Mouse (Mus musculus) liver, adult (tissue): Measurements from ENCODE around the gene Samhd1.

ENCODE experiments used
- GATA4 ChIP-seq: IDR thresholded peaks from 2 replicates; pipeline ENCODE4 v1.6.1; 2014; ENCODE audit warnings: mild to moderate bottlenecking, low read length; ENCODE audit not compliant: insufficient replicate concordance

The Samhd1 gene

DNA sequence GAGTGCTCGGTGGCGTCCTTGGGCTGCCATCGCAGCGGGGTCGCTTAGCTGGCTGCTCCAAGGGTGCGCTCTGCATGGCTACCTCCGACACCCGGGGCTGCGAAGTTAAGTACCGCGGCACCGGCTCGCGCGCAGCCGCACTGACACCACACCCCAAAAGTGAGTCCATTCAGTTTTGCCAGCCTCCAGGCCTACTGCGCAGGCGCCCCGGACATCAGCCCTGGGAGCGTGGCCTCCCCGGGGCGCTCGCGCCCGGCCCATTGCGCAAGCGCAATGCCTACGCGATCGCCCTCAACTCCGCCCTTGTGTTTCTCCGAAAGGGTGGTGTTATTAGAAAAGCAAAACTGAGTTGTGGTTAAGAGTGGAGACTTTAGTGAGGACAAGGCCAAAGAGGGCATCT is at the start of gene Samhd1:
Samhd1 (minus strand) TSS at position 252 of the 400 bp plus-strand sequence.
- TF ChIP-seq GATA4, result no peak

DNA sequence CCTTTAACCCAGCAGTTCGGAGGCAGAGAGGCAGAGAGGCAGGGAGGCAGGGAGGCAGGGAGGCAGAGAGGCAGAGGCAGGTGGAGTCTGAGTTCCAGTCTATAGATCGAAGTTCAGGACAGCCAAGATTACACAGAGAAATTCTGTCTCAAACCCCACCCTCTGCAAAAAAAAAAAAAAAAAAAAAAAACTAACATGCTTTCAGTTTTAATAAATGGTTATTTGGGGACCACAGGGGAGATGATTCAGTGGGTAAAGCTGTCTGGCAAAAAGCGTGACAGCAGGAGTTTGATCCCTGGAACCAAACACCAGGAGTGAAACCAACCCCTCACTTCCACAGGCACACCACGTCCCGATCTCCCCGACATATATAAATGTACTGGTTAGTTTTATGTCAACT is 43.1 kb upstream of the Samhd1 start:
- TF ChIP-seq GATA4, result no peak

- no peak for TF ChIP-seq GATA4
Observed at GRCm38 (mm10) chr2:157176248-157176647, 41.2 kb upstream of the Samhd1 start.

DNA sequence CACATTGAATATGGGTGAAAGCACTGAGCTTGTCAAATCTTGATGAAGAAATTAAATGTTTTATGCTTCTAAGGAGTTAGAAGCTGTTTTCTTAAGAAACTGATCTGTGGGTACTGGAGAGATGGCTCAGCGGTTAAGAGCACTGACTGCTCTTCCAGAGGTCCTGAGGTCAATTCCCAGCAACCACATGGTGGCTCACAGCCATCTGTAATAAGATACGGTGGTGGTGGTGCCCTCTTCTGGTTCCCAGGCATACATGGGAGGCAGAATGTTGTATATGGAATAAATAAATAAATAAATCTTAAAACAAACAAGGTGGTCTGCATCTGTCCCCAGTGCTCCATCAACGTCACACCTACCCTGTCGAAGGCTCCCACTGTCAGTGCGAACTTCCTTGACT is 39.4 kb upstream of the Samhd1 start:
- TF ChIP-seq GATA4, result no peak

DNA sequence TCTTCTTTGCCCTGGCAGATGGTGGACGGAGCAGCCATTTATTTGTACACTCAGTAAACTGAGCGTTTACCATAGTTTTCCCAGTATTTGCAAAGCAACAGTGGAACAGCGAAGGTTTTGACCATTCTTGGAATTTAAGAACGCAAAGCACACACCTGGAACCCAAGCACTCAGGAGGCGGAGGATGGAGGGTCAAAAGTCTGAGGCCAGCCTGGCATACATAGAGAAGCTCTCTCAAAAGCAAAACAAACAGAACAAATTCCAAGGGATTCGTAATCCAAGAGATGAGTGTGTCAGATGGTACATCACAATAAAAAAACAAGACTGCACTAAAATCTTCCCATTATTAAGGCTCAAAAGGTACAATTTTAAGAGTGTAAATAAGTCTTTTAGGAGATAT is 38.5 kb upstream of the Samhd1 start:
- TF ChIP-seq GATA4, result no peak

DNA sequence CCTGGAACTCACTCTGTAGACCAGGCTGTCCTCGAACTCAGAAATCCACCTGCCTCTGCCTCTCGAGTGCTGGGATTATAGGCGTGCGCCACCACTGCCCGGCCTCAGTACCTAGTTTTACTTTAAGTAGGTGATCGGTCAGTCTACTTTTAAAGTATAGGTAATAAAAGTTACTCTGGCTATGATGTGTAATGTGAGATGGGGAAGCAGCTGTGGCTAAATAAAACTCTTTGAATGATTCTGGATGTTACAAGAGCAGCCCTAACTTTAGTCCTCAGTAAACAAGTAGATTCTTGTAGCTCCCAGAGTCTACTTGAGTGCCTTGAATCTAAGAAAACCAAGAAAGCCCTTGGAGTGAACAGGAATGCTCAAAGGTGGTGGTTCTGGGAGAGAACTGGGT is 37.9 kb upstream of the Samhd1 start:
- TF ChIP-seq GATA4, result no peak

GRCm38 (mm10) chr2:157170626-157171025 is 35.6 kb upstream of the Samhd1 start:
- no peak for TF ChIP-seq GATA4

DNA sequence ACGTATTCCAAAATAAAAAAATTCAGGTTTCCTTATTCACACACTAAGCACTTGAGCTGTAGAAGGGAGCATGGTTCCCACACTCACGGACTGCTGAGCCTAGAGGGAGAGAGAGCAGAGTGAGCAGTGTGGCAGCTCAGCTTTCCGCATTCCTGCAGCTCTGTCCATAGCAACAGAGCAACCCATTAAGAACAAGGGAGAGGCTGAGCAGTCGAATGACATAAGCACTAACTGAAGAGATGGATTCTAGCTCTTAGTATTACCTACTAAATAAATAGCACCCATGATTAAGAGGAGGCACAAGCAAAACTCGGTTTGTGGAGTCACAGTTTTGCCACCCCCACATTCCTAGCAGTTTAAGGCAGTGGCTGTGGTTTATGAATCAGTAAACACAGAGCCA is 35.1 kb upstream of the Samhd1 start:
- no peak for TF ChIP-seq GATA4

- no peak for TF ChIP-seq GATA4
Observed at GRCm38 (mm10) chr2:157166371-157167080, 31.5 kb upstream of the Samhd1 start.

DNA sequence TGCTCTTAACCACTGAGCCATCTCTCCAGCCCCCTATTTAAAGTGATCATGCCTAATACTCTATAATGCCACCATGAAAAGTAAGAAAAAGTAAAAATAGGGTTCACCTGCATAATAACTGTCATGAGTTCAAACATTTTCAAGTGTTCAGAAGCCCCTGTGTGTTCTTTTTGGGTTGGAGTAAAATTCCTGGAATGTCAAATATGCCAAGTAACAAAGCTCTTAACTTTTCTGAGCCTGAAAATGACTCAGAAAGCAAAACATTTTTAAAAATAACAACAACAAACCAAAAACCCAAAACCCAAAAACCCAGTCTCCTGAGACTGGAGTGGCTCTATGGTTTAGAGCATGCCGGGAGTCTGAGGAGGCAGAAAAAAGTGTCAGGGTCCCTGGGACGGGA is 29.0 kb upstream of the Samhd1 start:
- TF ChIP-seq GATA4, result no peak

- no peak for TF ChIP-seq GATA4
Observed at GRCm38 (mm10) chr2:157156079-157156478, 21.0 kb upstream of the Samhd1 start.

GRCm38 (mm10) chr2:157153235-157153634 is 18.2 kb upstream of the Samhd1 start:
- TF ChIP-seq GATA4, result no peak

DNA sequence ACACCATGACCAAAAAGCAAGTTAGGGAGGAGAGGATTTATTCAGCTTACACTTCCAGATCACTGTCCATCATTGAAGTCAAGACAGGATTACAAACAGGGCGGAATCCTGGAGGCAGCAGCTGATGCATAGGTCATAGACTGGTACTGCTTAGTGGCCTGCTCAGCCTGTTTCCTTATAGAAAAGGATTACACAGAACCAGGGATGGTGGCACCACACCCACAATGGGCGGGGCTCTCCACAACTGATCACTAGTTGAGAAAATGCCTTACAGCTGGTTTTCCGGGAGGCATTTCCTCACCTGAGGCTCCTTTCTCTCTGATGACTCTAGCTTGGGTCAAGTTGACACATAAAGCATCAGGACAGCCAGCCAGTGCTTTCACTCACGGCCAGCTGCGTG is 13.4 kb upstream of the Samhd1 start:
- TF ChIP-seq GATA4, result no peak

DNA sequence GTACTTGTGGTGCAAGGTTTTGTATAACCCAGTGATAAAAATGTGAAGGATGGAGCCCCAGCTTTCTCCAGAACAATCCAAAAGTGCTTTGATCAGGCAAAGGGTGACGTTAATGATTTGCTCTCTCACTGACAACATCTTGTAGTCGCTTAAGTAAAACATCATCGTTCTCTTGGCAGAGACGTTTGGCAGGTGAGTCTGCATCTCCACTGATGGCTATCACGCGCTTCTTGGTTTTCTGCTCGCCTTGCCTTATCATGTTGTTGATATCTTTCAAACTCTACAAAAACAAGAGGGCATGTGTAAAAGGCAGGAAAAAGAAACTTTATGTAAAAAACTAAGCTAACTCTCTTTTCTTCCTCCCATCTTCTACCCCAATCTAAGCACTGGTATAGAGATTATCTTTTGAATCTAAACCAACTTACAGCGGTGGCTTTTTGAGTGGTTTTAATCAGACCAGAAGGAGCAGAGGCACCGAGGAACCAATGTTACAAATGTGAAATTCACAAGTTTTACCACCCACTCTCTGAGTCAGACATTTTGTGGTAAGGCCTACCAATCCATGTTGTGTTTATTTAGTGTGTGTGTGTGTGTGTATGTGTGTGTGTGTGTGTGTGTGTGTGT is 12.4 kb upstream of the Samhd1 start:
- TF ChIP-seq GATA4, result no peak

GRCm38 (mm10) chr2:157145173-157145572 is 10.1 kb upstream of the Samhd1 start:
- no peak for TF ChIP-seq GATA4

DNA sequence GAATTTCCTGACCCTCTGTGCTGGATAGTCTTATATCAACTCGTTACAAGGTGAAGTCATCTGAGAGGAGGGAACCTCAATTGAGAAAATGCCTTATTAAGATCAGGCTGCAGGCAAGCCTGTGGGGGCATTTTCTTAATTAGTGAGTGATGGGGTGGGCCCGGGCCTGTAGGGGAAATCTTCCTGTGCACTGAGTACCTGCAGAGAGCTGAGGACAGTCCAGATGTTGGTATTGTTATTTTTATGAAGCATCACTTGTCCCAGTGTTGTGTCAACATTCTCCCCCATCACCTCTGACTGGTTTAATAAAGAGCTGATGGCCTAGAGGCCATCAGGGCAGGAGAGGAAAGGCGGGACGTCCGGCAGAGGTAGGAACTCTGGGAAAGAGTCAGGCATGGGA is 9.1 kb upstream of the Samhd1 start:
- no peak for TF ChIP-seq GATA4

DNA sequence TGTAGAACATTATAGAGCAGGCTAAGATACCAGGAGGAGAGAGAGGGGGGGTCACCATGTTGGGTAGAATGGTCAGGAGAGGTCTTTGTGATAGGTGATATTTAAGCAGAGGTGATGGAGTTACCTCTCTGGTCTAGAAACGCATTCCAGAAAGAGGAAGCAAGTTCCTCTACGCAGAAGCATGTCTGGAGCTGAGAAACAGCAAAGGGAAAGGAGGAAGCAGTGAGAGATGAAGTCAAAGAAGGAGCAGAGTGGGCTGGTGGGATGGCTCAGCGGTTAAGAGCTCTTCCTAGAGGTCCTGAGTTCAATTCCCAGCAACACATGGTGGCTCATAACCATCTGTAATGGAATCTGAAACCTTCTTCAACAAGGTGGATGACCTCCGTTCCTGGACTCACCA is 6.9 kb upstream of the Samhd1 start:
- TF ChIP-seq GATA4, result no peak

- TF ChIP-seq GATA4, result no peak
Observed at GRCm38 (mm10) chr2:157139251-157139802, 4.3 kb upstream of the Samhd1 start.
